Mouse (Mus musculus) thymus, adult 2 months (tissue): Measurements from ENCODE around the gene Ankrd39.

Experiments
- CTCF ChIP-seq: fragments of 200-500 bp; IDR thresholded peaks from 2 replicates; pipeline ENCODE4 v1.5.1; 2012; ENCODE audit warnings: mild to moderate bottlenecking, control low read depth, low read length, moderate library complexity, borderline replicate concordance; ENCODE audit not compliant: control insufficient read depth, poor library complexity, insufficient read depth; ENCODE audit errors: extremely low read depth
- POLR2A ChIP-seq: fragments of 200-500 bp; IDR thresholded peaks from 2 replicates; pipeline ENCODE4 v1.6.1; 2012; ENCODE audit warnings: mild to moderate bottlenecking, low read length, control low read depth, moderate library complexity; ENCODE audit not compliant: control insufficient read depth, poor library complexity, insufficient read depth; ENCODE audit errors: extremely low read depth

DNA sequence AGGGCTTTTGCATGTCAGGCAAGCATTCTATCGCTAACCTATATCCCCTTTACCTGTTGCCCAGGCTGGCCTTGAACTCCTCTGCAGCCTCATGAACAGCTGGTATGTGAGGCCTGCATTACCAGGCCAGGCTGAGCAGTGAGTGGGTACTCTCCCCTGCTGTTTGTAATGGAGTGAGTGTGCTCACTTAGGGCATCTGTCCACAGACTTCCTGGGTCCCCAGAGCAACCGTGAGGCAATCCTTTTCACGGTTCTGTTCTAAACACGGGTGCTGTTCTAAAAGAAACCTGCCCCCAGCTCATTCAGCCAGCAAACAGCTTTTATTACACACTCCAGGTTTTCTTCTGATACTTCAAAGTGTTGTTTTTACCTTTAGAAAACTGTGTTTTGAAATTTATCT, 8.5 kb downstream of the Ankrd39 start:
- TF ChIP-seq CTCF (no peak), POLR2A (no peak)
